24 mouse cellular contexts compared by ENCODE assay signal in the genomic region with DNA sequence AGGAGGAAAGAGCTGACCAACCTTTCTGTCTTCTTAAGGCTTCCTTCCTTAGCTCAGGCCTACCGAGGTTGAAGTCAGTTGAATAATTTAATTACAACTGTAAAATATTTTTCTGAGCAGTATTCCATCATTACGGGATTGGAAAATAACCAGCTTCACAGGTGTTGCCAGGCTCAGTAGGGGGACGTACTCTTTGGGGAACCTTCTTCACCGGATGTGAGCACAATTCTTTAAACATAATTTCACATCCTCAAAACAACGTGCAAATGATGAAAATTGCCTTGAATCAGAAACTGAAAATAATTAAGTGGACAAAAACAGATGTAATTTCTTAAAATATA.
"Had no signal": no experiment of that assay in that cellular context is flagged by ENCODE, and none has a peak within 500 bp of the region (broad histone marks: within the 10 kb centered on the region; RNA-seq: fewer than 3 reads in every experiment).

No protein-coding gene starts in this region.

- H3K4me3 ChIP-seq: heart, adult 2 months; heart, embryonic 10.5 days; heart, embryonic 12.5 days; kidney, embryonic 15.5 days; limb, embryonic 13.5 days; limb, embryonic 15.5 days; liver, embryonic 12.5 days had no signal

- DNase-seq: gastrocnemius, postnatal 14 days; gastrocnemius, postnatal 36 days; heart, adult 2 months; heart, postnatal 10 days; kidney, adult 11 months; kidney, adult 2 months; kidney, adult 9 months; kidney, postnatal 14 days; kidney, postnatal 36 days; layer of hippocampus, adult 9-11 months; layer of hippocampus, postnatal 36 days; left cerebral cortex, postnatal 4 days; lung, adult 18-20 months had no signal

- H3K36me3 ChIP-seq: heart, embryonic 10.5 days; heart, embryonic 12.5 days; kidney, embryonic 15.5 days; limb, embryonic 13.5 days; limb, embryonic 15.5 days; liver, embryonic 12.5 days had no signal

- H3K9me3 ChIP-seq: heart, embryonic 10.5 days; heart, embryonic 12.5 days; kidney, embryonic 15.5 days; limb, embryonic 13.5 days; limb, embryonic 15.5 days; liver, embryonic 12.5 days had no signal

- H3K27ac ChIP-seq: heart, adult 2 months; heart, embryonic 10.5 days; hindbrain, embryonic 14.5 days; kidney, embryonic 15.5 days; kidney, postnatal 0 days; limb, embryonic 13.5 days; limb, embryonic 15.5 days; liver, embryonic 12.5 days; liver, embryonic 14.5 days had no signal

- H3K27me3 ChIP-seq: heart, embryonic 12.5 days; kidney, embryonic 15.5 days; limb, embryonic 13.5 days; limb, embryonic 15.5 days; liver, embryonic 12.5 days had no signal

- H3K9ac ChIP-seq: heart, embryonic 12.5 days; hindbrain, embryonic 14.5 days; kidney, embryonic 15.5 days; limb, embryonic 13.5 days; limb, embryonic 15.5 days; liver, embryonic 12.5 days; liver, embryonic 14.5 days had no signal

- ATAC-seq: hindbrain, embryonic 16.5 days; intestine, embryonic 16.5 days; liver, embryonic 12.5 days had no signal

- H3K4me2 ChIP-seq: heart, embryonic 12.5 days; hindbrain, embryonic 14.5 days; kidney, embryonic 15.5 days; limb, embryonic 13.5 days; limb, embryonic 15.5 days; liver, embryonic 12.5 days had no signal

- H3K4me1 ChIP-seq: heart, embryonic 10.5 days; heart, embryonic 12.5 days; kidney, embryonic 15.5 days; limb, embryonic 15.5 days; liver, embryonic 12.5 days had no signal
